Mouse (Mus musculus): ENCODE measurements at regions not wholly inside any gene's neighbourhood (a gene's known extent, or its start where the extent isn't known, plus 50 kb on each side); places are given as distances from the start of the nearest gene placed in this dataset.

DNA sequence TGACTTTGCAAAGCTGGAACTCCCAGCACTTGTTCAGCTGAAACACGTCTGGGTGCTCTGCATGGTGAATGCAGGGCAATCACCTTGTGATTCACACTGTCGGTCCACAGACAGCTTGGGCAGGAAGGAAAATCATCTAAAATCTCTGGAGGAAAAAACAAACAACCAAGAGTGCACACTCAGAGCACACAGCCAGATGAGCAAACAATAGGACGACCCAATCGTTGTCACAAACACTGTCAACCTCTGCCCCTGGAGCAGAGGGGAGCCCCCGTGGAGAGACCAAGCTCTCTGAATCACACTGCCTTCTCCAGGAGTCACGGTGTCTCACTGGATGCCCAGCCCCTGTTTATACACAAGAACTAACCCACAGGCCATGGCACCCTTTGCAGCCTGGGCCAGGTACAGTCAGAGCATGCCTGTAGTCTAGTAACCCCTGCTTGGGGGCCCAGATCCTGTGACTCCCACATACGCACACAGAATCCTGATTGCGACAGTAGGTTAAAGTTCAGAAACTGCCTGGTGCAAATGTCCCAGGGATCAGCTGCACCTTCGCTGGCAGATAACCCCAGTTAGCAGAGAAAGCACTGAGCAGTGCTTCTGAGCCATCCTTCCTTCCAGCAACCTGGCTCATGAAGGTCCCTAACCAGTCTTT is 63.0 kb upstream of the Rreb1 start:
- no peak for DNase-seq

DNA sequence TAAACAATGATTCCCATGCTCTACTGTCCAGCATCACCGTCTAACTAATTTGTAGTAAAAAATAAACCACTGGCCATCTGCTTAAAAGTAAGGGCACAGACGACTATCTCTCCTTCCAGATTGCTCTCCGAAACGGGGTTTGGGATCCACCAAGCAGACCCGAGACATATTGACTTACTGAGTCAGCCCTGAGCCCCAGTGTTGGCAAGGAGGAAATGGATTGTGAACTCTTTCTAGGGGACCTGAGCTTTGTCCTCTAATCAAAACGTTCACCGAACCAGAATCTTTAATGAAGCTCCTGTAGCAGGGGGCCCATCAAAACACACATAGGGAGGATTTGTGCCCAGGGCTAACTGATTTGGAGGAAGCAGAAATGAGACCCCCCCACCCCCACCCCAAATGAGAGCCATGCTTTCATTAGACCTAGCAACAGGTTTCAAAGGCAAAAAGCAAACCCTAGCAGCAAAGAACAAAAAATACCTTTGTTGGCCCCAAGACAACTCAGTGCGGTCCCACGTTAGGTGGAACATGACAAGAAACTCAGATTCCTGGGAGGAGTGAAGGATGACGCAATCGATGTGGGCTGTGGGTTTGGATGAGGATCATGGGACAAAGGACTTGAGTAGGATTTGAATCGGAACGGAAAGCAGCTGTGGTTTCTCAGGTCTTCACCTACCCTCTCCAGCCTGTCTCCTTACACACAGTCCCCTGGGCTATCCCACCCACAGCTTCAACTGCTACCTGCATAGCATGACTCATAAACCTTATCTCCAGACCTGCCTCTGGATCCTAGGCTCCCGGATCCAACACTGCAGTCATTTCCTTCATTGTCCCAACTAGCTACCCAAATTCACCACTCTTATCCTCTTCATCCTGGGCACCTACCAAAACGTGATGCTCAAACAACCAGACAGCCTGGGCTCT is 62.2 kb upstream of the Rreb1 start:
- DNase-seq = peak; percentile 7 to 15

DNA sequence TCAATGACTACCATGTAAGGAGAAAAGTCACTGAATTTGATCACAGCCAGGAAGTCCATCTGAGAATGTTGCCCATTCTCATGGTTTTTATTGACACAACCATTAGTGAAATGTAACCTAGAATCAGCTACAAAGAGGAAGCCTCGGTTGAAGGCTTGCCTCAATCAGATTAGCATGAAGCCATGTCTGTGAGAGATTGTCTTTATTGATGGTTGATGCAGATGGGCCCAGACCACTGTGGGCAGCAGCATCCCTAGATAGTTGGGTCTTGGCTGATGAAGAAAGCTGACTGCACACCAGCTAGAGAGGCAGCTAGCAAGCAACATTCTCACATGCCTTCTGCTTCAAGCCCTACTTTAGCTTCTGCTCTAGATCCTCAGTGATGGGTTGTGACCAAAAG is 60.4 kb upstream of the Rreb1 start:
- no peak for DNase-seq

DNA sequence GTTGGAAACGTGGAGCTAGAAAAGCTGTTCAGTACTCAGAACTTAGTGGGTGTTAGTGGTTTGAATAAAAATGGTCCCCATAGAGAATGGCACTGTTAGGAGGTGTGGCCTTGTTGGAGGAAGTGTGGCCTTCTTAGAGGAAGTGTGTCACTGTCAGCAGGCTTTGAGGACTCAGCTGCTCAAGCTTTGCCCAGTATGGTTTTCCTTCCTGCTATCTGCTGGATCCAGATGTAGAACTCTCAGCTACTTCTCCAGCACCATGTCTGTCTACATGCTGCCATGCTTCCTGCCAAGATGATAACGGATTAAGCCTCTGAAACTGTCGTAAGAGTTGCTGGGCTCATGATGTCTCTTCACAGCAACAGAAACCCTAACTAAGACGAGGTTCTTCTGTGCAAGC is 59.8 kb upstream of the Rreb1 start:
- DNase-seq = no peak

All from lung, adult 18-20 months (tissue).